8 mouse cellular contexts compared by ENCODE assay signal in genomic region chr11:20632619-20632965, GRCm38 (mm10).
DNase-seq lines count a peak whose midpoint lies in the region; ATAC-seq lines count a peak whose summit lies in the region.

No protein-coding gene starts in this region.

- no peaks in the 10 kb centered on the region for H3K9me3 ChIP-seq in embryonic facial prominence, embryonic 12.5 days
- no peaks in the 10 kb centered on the region for H3K9me3 ChIP-seq in heart, embryonic 16.5 days (replicated peaks; ENCODE audit: control insufficient read depth, low read length)
- H3K9me3 ChIP-seq in stomach, embryonic 15.5 days: no peaks in the 10 kb centered on the region

- H3K27me3 ChIP-seq in embryonic facial prominence, embryonic 12.5 days: no peaks in the 10 kb centered on the region
- H3K27me3 ChIP-seq in heart, embryonic 16.5 days (ENCODE audit: control insufficient read depth, insufficient read depth, low read length): no peaks in the 10 kb centered on the region
- no peaks in the 10 kb centered on the region for H3K27me3 ChIP-seq in stomach, embryonic 15.5 days (replicated peaks)

- H3K4me2 ChIP-seq in embryonic facial prominence, embryonic 12.5 days (replicated peaks): peak overlapping the region; percentile 62
- peak overlapping the region; percentile 67 for H3K4me2 ChIP-seq in heart, embryonic 16.5 days (ENCODE audit: low read depth, low read length)
- H3K4me2 ChIP-seq in stomach, embryonic 15.5 days: peak overlapping the region; percentile 58

- peak overlapping the region; percentile 78 for H3K9ac ChIP-seq in embryonic facial prominence, embryonic 12.5 days
- H3K9ac ChIP-seq in heart, embryonic 16.5 days (ENCODE audit: low read length): peak overlapping the region; percentile 96
- peak overlapping the region; percentile 63; the same call in 1 of the 2 replicates for H3K9ac ChIP-seq in stomach, embryonic 15.5 days

- H3K36me3 ChIP-seq in embryonic facial prominence, embryonic 12.5 days: no peaks in the 10 kb centered on the region
- no peaks in the 10 kb centered on the region for H3K36me3 ChIP-seq in heart, embryonic 16.5 days (ENCODE audit: control insufficient read depth, insufficient read depth)
- H3K36me3 ChIP-seq in stomach, embryonic 15.5 days: no peaks in the 10 kb centered on the region

- H3K4me1 ChIP-seq in embryonic facial prominence, embryonic 12.5 days: peaks cover 29% of the 10 kb centered on the region
- peaks cover 41% of the 10 kb centered on the region for H3K4me1 ChIP-seq in heart, embryonic 16.5 days (ENCODE audit: control insufficient read depth, insufficient read depth, low read length)
- H3K4me1 ChIP-seq in stomach, embryonic 15.5 days: peaks cover 11% of the 10 kb centered on the region; the same call in 1 of the 2 replicates

- peak overlapping the region; percentile 98 for H3K27ac ChIP-seq in embryonic facial prominence, embryonic 12.5 days
- H3K27ac ChIP-seq in heart, embryonic 16.5 days (ENCODE audit: low read length): peak overlapping the region; percentile 100
- H3K27ac ChIP-seq in stomach, embryonic 15.5 days: peak overlapping the region; percentile 100

- ATAC-seq in embryonic facial prominence, embryonic 12.5 days (ENCODE audit: insufficient number of reproducible peaks, insufficient read depth, low FRiP score, low TSS enrichment): no peak
- ATAC-seq in heart, embryonic 16.5 days (replicated peaks; ENCODE audit: extremely low read depth, insufficient read depth, low FRiP score): no peak
- peak; percentile 51 for ATAC-seq in megakaryocyte, adult 5-6 weeks (ENCODE audit: poor library complexity, severe bottlenecking)
- no peak for ATAC-seq in stomach, embryonic 15.5 days (ENCODE audit: insufficient read depth, low FRiP score, low read depth)

- peak overlapping the region; percentile 83 for H3K4me3 ChIP-seq in embryonic facial prominence, embryonic 12.5 days
- H3K4me3 ChIP-seq in heart, embryonic 16.5 days (ENCODE audit: low read length): peak overlapping the region; percentile 96
- peak overlapping the region; percentile 81 for H3K4me3 ChIP-seq in stomach, embryonic 15.5 days (replicated peaks)

- under 1% methylated on average over 13 of the region's 13 CpGs for WGBS in embryonic facial prominence, embryonic 12.5 days
- under 1% methylated on average over 13 of the region's 13 CpGs for WGBS in heart, embryonic 16.5 days
- WGBS in stomach, embryonic 15.5 days: under 1% methylated on average over 13 of the region's 13 CpGs

- DNase-seq in urinary bladder, postnatal 14 days (ENCODE audit: low spot score): peak; percentile 66
- no peak for DNase-seq in urinary bladder, postnatal 10 days (ENCODE audit: low spot score)
- DNase-seq in kidney, postnatal 25 days: peak; percentile 78 to 89
- DNase-seq in frontal cortex, postnatal 10 days (ENCODE audit: low spot score in 2 of 2): no peak

Comparison
In these comparisons a context has a peak if more than half of its experiments do, and no peak if none do; other contexts are left out.
1. DNase-seq: peak in urinary bladder, postnatal 14 days (single experiment) and kidney, postnatal 25 days (2 of 2); none in urinary bladder, postnatal 10 days (single experiment) and frontal cortex, postnatal 10 days (0 of 2).
2. Peak in every context shown above with its lines, with median percentiles within 50 percentile points of each other: H3K27ac ChIP-seq, H3K4me2 ChIP-seq, H3K4me3 ChIP-seq and H3K9ac ChIP-seq.